Mouse (Mus musculus): ENCODE data around the gene Hoxc5. TPM values are rescaled to one million over a fixed set of nuclear protein-coding genes. Genes with fewer than 3 reads are reported as not detected.

Gene Hoxc5
- polyA plus RNA-seq, 1 experiment = 0.53 TPM

- TF ChIP-seq CTCF (IDR thresholded peaks at IDR 0.05; ENCODE audit: control insufficient read depth, insufficient read depth, insufficient replicate concordance, low read depth, low read length) (no peak), POLR2A (IDR thresholded peaks at IDR 0.05; ENCODE audit: control insufficient read depth, low read depth, low read length) (no peak)
- Histone ChIP-seq H3K4me3 (ENCODE audit: control insufficient read depth, low read depth, low read length) (peak overlapping the region; percentile 21), H3K36me3 (ENCODE audit: control insufficient read depth, insufficient read depth, low read length) (no peaks in the 10 kb centered on the region), H3K27me3 (ENCODE audit: control insufficient read depth, insufficient read depth, low read length) (peaks cover 12% of the 10 kb centered on the region), H3K4me1 (ENCODE audit: control insufficient read depth, insufficient read depth, low read length) (peaks cover 6% of the 10 kb centered on the region), H3K27ac (ENCODE audit: control insufficient read depth, insufficient read depth, low read depth, low read length) (no peak overlapping the region)
Observed at GRCm38 (mm10) chr15:102937036-102937666, 30.1 kb upstream of the Hoxc5 start.

GRCm38 (mm10) chr15:102939256-102940155 is 27.7 kb upstream of the Hoxc5 start:
- Histone ChIP-seq H3K36me3 (ENCODE audit: control insufficient read depth, insufficient read depth, low read length) (no peaks in the 10 kb centered on the region), H3K4me1 (ENCODE audit: control insufficient read depth, insufficient read depth, low read length) (peaks cover 13% of the 10 kb centered on the region), H3K27me3 (ENCODE audit: control insufficient read depth, insufficient read depth, low read length) (peaks cover 17% of the 10 kb centered on the region), H3K4me3 (ENCODE audit: control insufficient read depth, low read depth, low read length) (no peak overlapping the region), H3K27ac (ENCODE audit: control insufficient read depth, insufficient read depth, low read depth, low read length) (no peak overlapping the region)
- TF ChIP-seq POLR2A (IDR thresholded peaks at IDR 0.05; ENCODE audit: control insufficient read depth, low read depth, low read length) (no peak), CTCF (IDR thresholded peaks at IDR 0.05; ENCODE audit: control insufficient read depth, insufficient read depth, insufficient replicate concordance, low read depth, low read length) (no peak)

- Histone ChIP-seq H3K4me1 (ENCODE audit: control insufficient read depth, insufficient read depth, low read length) (peaks cover 9% of the 10 kb centered on the region), H3K4me3 (ENCODE audit: control insufficient read depth, low read depth, low read length) (peak overlapping the region; percentile 81), H3K27ac (ENCODE audit: control insufficient read depth, insufficient read depth, low read depth, low read length) (no peak overlapping the region), H3K36me3 (ENCODE audit: control insufficient read depth, insufficient read depth, low read length) (no peaks in the 10 kb centered on the region), H3K27me3 (ENCODE audit: control insufficient read depth, insufficient read depth, low read length) (peaks cover 8% of the 10 kb centered on the region)
- no peak for TF ChIP-seq CTCF (IDR thresholded peaks at IDR 0.05; ENCODE audit: control insufficient read depth, insufficient read depth, insufficient replicate concordance, low read depth, low read length)
Observed at GRCm38 (mm10) chr15:102942739-102943467, 24.3 kb upstream of the Hoxc5 start.

- no peak for TF ChIP-seq POLR2A (IDR thresholded peaks at IDR 0.05; ENCODE audit: control insufficient read depth, low read depth, low read length)
- TF ChIP-seq CTCF (IDR thresholded peaks at IDR 0.05; ENCODE audit: control insufficient read depth, insufficient read depth, insufficient replicate concordance, low read depth, low read length) = no peak
- H3K4me3 ChIP-seq (ENCODE audit: control insufficient read depth, low read depth, low read length) = peak overlapping the region; percentile 81
- H3K27me3 ChIP-seq (ENCODE audit: control insufficient read depth, insufficient read depth, low read length) = peaks cover 8% of the 10 kb centered on the region
- H3K27ac ChIP-seq (ENCODE audit: control insufficient read depth, insufficient read depth, low read depth, low read length) = no peak overlapping the region
- no peaks in the 10 kb centered on the region for H3K36me3 ChIP-seq (ENCODE audit: control insufficient read depth, insufficient read depth, low read length)
- H3K4me1 ChIP-seq (ENCODE audit: control insufficient read depth, insufficient read depth, low read length) = peaks cover 9% of the 10 kb centered on the region
Observed at GRCm38 (mm10) chr15:102943468-102943813, 23.8 kb upstream of the Hoxc5 start.

- Histone ChIP-seq H3K4me1 (ENCODE audit: control insufficient read depth, insufficient read depth, low read length) (peaks cover 9% of the 10 kb centered on the region), H3K27me3 (ENCODE audit: control insufficient read depth, insufficient read depth, low read length) (peaks cover 10% of the 10 kb centered on the region), H3K4me3 (ENCODE audit: control insufficient read depth, low read depth, low read length) (no peak overlapping the region), H3K27ac (ENCODE audit: control insufficient read depth, insufficient read depth, low read depth, low read length) (no peak overlapping the region), H3K36me3 (ENCODE audit: control insufficient read depth, insufficient read depth, low read length) (no peaks in the 10 kb centered on the region)
- TF ChIP-seq CTCF (IDR thresholded peaks at IDR 0.05; ENCODE audit: control insufficient read depth, insufficient read depth, insufficient replicate concordance, low read depth, low read length) (no peak), POLR2A (IDR thresholded peaks at IDR 0.05; ENCODE audit: control insufficient read depth, low read depth, low read length) (no peak)
Observed at GRCm38 (mm10) chr15:102945185-102946077, 21.8 kb upstream of the Hoxc5 start.

- peaks cover 11% of the 10 kb centered on the region for H3K27me3 ChIP-seq (ENCODE audit: control insufficient read depth, insufficient read depth, low read length)
- TF ChIP-seq POLR2A (IDR thresholded peaks at IDR 0.05; ENCODE audit: control insufficient read depth, low read depth, low read length) (no peak), CTCF (IDR thresholded peaks at IDR 0.05; ENCODE audit: control insufficient read depth, insufficient read depth, insufficient replicate concordance, low read depth, low read length) (no peak)
- H3K36me3 ChIP-seq (ENCODE audit: control insufficient read depth, insufficient read depth, low read length) = no peaks in the 10 kb centered on the region
- no peak overlapping the region for H3K4me3 ChIP-seq (ENCODE audit: control insufficient read depth, low read depth, low read length)
- no peak overlapping the region for H3K27ac ChIP-seq (ENCODE audit: control insufficient read depth, insufficient read depth, low read depth, low read length)
- H3K4me1 ChIP-seq (ENCODE audit: control insufficient read depth, insufficient read depth, low read length) = peaks cover 9% of the 10 kb centered on the region
Observed at GRCm38 (mm10) chr15:102947276-102947675, 20.0 kb upstream of the Hoxc5 start.

Data from testis, adult 2 months (tissue).